Mouse (Mus musculus) lung, embryonic 15.5 days (tissue): Measurements from ENCODE around the gene Pitpna. TPM values are rescaled to one million over a fixed set of nuclear protein-coding genes. Genes with fewer than 3 reads are reported as not detected.
A peak's percentile ranks its signal among the peaks of the same experiment; 100 is the strongest.

ENCODE experiments used
- ATAC-seq: fragments of 200-750 bp; cut with Nextera tagmentation; 2 replicates; pipeline ENCODE4 v1.8.0; 2017; ENCODE audit warnings: moderate number of reproducible peaks, borderline replicate concordance; ENCODE audit not compliant: low FRiP score, low TSS enrichment; ENCODE audit errors: extremely low read depth
- H3K27ac ChIP-seq: fragments of 300-500 bp; sonication (generic); 2 replicates; pipeline ENCODE4 v1.5.1; 2015; ENCODE audit warnings: moderate library complexity, mild to moderate bottlenecking, inconsistent platforms
- H3K27me3 ChIP-seq: fragments of 300-500 bp; sonication (generic); 2 replicates; pipeline ENCODE4 v1.6.1; 2015; ENCODE audit warnings: inconsistent platforms
- H3K36me3 ChIP-seq: fragments of 300-500 bp; sonication (generic); 2 replicates; pipeline ENCODE4 v1.6.1; 2015; ENCODE audit warnings: inconsistent platforms
- H3K4me1 ChIP-seq: fragments of 300-500 bp; sonication (generic); 2 replicates; pipeline ENCODE4 v1.6.1; 2015; ENCODE audit warnings: inconsistent platforms
- H3K4me2 ChIP-seq: fragments of 300-500 bp; sonication (generic); 2 replicates; pipeline ENCODE4 v1.6.1; 2015; ENCODE audit warnings: inconsistent platforms, mild to moderate bottlenecking, moderate library complexity
- H3K4me3 ChIP-seq: fragments of 300-500 bp; sonication (generic); 2 replicates; pipeline ENCODE4 v1.5.1; 2015; ENCODE audit warnings: mild to moderate bottlenecking, inconsistent platforms
- H3K9ac ChIP-seq: fragments of 300-500 bp; sonication (generic); 2 replicates; pipeline ENCODE4 v1.6.1; 2015; ENCODE audit warnings: inconsistent platforms
- H3K9me3 ChIP-seq: fragments of 300-500 bp; sonication (generic); 2 replicates; pipeline ENCODE4 v1.6.1; 2016; ENCODE audit warnings: inconsistent platforms
- WGBS: fragments of 180-500 bp; shearing (Covaris S2); methylation state at CpG from one replicate; pipeline ENCODE4 v1.1.7; 2015; 5-methylcytosine and 5-hydroxymethylcytosine counted together
- polyA plus RNA-seq: library from polyadenylated mRNA; unstranded; fragments of >200 nt; fragmentation: Nextera tagmentation; extraction: Ambion mirVana; gene quantifications from 2 replicates; pipeline ENCODE4 v1.2.1, GENCODE M21; 2015

Gene Pitpna
- polyA plus RNA-seq, 1 experiment from 2014 or later = 76.8 TPM

DNA sequence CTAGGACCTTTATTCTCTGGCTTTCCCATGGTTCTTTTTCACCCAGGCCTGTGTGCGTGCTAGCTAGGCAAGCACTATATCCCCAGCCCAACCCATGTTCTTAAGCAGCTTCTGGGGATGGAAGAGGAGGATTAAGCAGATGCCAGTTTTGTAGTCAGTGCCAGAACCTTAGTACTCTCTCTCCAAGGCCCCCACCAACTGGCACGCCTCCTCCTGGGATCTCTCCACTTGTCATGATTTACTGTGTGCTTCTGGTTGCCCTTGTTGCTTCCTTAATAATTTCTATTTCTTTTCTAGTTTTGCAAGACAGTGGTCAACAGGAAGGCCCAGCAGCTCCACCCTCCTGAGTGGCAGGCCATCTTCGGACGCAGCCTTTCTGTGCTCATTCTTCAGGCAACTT lies 37.9 kb downstream of the Pitpna start:
- WGBS = 82% methylated on average over 4 of the region's 4 CpGs
- no peaks in the 10 kb centered on the region for H3K9me3 ChIP-seq
- no peak for ATAC-seq
- no peak overlapping the region for H3K4me2 ChIP-seq
- no peaks in the 10 kb centered on the region for H3K27me3 ChIP-seq
- H3K27ac ChIP-seq = no peak overlapping the region
- H3K36me3 ChIP-seq = peaks cover 48% of the 10 kb centered on the region
- peaks cover 25% of the 10 kb centered on the region; the same call in 1 of the 2 replicates for H3K4me1 ChIP-seq
- no peak overlapping the region for H3K9ac ChIP-seq
- H3K4me3 ChIP-seq = no peak overlapping the region

DNA sequence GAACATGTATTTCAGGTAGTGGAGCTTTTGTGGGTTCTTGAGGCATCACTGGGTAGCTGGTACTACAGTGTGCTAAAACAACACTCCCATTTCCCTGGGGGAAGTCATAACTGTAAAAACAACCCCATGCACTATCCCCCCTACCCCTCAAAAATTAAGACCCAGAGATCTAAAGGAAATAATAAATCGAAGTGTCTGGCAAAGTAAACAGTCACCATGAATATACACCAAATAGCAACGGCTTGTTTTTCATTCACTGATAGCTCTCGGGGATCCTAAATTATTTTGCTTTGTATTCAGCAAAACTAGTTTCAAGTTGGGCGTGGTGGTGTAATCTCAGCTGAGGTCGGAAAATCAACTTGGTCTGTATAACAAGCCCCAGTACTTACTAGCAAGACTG lies 42.2 kb downstream of the Pitpna start:
- Histone ChIP-seq H3K36me3 (peaks cover 30% of the 10 kb centered on the region), H3K9ac (peak overlapping the region; percentile 65), H3K9me3 (no peaks in the 10 kb centered on the region), H3K4me3 (peak overlapping the region; percentile 87), H3K27ac (no peak overlapping the region), H3K4me2 (peak overlapping the region; percentile 80), H3K27me3 (no peaks in the 10 kb centered on the region), H3K4me1 (peaks cover 21% of the 10 kb centered on the region)
- ATAC-seq = no peak
- WGBS = 5% methylated on average over 5 of the region's 5 CpGs

DNA sequence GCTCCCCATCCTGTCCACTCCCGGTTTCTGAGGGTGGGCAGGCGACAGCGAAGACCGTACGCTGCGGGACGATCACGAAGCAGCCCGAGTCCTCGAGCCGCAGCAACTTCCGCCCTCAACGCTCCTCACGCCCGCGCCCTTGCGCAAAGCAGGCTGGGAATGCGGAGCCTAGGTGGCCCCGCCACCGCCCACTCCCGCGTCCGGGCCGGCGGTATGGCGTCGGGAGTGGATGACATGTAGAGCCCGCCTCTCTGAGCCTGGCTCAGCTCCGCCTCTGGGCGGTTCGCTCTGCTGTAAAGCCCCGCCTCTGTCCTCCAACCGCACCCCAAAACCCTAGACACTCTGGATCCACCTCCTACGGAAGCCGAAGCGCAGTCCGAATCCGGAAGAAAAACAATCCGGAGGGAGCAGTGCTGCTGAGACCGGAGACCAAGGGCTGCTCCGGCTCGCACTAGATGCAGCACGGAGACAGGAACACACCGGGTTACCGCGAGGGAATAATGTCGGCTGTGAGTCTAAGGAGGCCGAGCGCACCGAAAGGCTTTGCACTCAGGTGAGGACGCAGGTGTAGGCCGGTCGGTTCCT lies 42.8 kb downstream of the Pitpna start, which contains the start of gene Inpp5k:
Inpp5k (plus strand) TSS at position 344 of the 585 bp plus-strand sequence.
- Histone ChIP-seq H3K36me3 (peaks cover 28% of the 10 kb centered on the region), H3K4me3 (peak within 1 kb of the TSS; percentile 87), H3K27me3 (no peaks in the 10 kb centered on the region), H3K9ac (peak within 1 kb of the TSS; percentile 65), H3K4me1 (peaks cover 21% of the 10 kb centered on the region), H3K4me2 (peak within 1 kb of the TSS; percentile 80), H3K27ac (peak within 1 kb of the TSS; percentile 84), H3K9me3 (no peaks in the 10 kb centered on the region)
- ATAC-seq = peak; percentile 99
- WGBS = under 1% methylated on average over 53 of the region's 53 CpGs

DNA sequence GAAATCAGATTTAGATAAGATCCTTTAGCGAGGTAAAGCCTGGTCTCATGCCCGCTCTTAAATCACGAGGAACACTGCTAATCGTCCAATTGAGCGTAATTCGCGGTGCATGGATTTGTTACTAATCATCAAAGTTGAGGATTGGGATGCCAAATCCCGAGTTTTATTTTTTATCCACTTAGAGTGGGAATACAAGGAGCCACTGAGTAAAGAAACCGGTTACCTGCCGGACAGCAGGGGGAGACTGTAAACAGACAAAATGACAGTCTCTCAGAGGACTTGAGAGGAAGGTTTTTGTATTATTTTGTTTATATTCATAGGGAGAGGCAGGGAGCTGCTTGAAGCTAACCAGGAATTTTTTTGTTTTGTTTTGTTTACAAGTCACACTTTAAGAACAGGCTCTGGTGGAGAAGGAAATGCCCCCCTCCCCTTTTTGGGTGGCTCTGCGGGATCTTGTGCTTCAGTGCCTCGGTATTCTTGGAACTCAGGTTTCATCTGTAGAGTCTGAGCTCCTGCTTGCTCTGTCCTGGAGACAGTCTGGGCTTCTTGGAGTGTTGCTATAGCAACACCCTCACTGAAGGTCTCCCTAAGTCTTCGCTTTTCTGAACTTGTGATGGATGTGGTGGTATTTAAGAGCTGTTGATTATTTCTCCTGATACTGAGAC lies 43.8 kb downstream of the Pitpna start:
- no peaks in the 10 kb centered on the region for H3K27me3 ChIP-seq
- peaks cover 21% of the 10 kb centered on the region for H3K4me1 ChIP-seq
- H3K9me3 ChIP-seq = no peaks in the 10 kb centered on the region
- peak overlapping the region; percentile 87 for H3K4me3 ChIP-seq
- peak overlapping the region; percentile 80 for H3K4me2 ChIP-seq
- peaks cover 19% of the 10 kb centered on the region for H3K36me3 ChIP-seq
- peak overlapping the region; percentile 64 for H3K9ac ChIP-seq
- peak overlapping the region; percentile 58 for H3K27ac ChIP-seq
- 5% methylated on average over 13 of the region's 13 CpGs for WGBS
- ATAC-seq = no peak

DNA sequence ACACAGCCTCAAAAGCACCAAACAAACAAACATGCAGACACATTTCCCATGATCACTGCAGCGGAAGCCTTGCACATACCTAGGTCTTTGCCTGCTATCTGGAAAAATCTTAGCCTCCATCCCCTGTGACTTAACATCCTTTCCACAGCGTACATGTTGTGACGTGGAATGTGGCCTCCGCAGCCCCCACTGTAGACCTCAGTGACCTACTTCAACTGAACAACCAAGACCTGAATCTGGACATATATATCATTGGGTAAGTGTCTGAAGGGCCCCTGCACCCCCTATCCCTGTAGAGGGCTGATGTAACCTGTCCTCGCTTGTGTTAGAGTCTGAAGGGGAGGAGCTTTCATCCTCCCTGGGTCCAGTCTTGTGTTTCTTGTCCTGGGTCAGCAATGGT lies 45.0 kb downstream of the Pitpna start:
- H3K4me1 ChIP-seq = peaks cover 21% of the 10 kb centered on the region
- no peak overlapping the region for H3K4me2 ChIP-seq
- ATAC-seq = no peak
- H3K9me3 ChIP-seq = no peaks in the 10 kb centered on the region
- no peaks in the 10 kb centered on the region for H3K27me3 ChIP-seq
- 0 out of 2 replicates have a peak, but pooled peaks cover 8% of the 10 kb centered on the region for H3K36me3 ChIP-seq
- no peak overlapping the region for H3K9ac ChIP-seq
- no peak overlapping the region for H3K4me3 ChIP-seq
- H3K27ac ChIP-seq = no peak overlapping the region
- 84% methylated on average over 5 of the region's 5 CpGs for WGBS

DNA sequence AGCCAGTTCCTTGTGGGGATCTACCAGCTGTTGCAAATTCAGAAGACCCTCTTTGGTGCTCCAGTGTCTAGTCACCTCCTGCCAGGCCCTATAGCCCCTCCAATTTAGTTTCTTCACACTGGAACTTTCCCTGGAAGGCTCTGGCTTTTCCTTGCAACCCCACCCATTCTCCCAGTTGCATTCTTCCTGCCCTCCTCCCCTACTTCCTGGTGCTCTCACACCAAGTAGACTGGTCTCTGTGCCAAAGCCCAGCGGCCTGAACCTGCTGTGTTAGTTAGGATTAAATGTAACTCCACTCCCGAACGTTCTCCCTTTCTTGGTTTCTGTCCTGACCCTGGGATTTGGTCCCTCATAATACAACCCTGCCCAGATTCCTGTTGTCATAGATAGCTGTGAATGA lies 46.9 kb downstream of the Pitpna start:
- no peaks in the 10 kb centered on the region for H3K27me3 ChIP-seq
- 63% methylated on average over 3 of the region's 3 CpGs for WGBS

DNA sequence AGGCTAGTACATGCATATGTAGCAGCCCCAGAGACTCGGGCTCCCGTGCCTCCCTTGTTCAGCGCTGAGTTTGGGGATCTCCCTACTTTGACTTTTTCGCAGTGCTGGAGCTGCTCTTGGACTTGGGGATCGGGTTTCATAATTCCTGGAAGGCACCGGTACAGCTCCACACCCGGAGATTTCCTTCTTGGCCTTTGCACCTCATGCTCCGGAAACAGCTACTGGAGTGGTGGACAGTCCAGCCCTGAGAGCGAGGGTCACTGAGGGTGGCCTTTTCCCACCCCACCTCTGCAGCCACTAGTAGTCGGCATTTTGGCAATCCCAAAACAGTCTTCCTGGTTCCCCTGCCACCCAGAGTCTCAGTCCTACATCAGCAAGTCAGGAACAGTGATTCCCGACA lies 47.4 kb downstream of the Pitpna start:
- no peak overlapping the region for H3K9ac ChIP-seq
- H3K36me3 ChIP-seq = 0 out of 2 replicates have a peak, but pooled peaks cover 5% of the 10 kb centered on the region
- 51% methylated on average over 11 of the region's 11 CpGs for WGBS
- ATAC-seq = no peak
- H3K4me3 ChIP-seq = no peak overlapping the region
- H3K27me3 ChIP-seq = no peaks in the 10 kb centered on the region
- H3K27ac ChIP-seq = no peak overlapping the region; the same call in 1 of the 2 replicates
- H3K9me3 ChIP-seq = no peaks in the 10 kb centered on the region
- H3K4me2 ChIP-seq = no peak overlapping the region
- peaks cover 13% of the 10 kb centered on the region for H3K4me1 ChIP-seq

More for the DNA sequence above, 46.9 kb downstream of the Pitpna start:
- no peak overlapping the region for H3K4me2 ChIP-seq
- no peak for ATAC-seq
- no peak overlapping the region for H3K27ac ChIP-seq
- peaks cover 18% of the 10 kb centered on the region for H3K4me1 ChIP-seq
- H3K4me3 ChIP-seq = no peak overlapping the region
- H3K9ac ChIP-seq = no peak overlapping the region
- H3K9me3 ChIP-seq = no peaks in the 10 kb centered on the region
- 0 out of 2 replicates have a peak, but pooled peaks cover 5% of the 10 kb centered on the region for H3K36me3 ChIP-seq

DNA sequence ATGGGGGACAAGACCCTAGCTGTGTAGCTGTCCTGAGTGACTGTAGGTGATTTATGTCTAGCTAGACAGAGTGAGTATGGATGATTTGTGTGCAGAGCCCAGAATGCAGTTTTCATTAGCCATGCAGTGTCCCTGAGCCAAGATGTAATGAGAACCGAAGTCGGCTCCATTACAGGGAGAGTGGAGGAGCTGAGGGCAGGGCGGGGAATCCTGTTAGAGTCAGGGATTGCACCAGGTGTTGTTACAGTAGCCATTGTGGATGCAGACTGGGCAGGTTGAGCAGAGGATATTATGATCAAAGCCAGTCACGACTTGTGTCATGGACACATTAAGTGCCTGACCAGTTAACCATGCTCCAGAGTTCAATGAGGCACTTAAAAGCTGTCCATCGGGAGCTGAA lies 55.4 kb downstream of the Pitpna start:
- H3K9me3 ChIP-seq = no peaks in the 10 kb centered on the region
- no peaks in the 10 kb centered on the region for H3K27me3 ChIP-seq
- H3K27ac ChIP-seq = no peak overlapping the region
- no peak overlapping the region for H3K4me3 ChIP-seq
- no peak overlapping the region for H3K9ac ChIP-seq
- no peak overlapping the region for H3K4me2 ChIP-seq
- H3K4me1 ChIP-seq = no peaks in the 10 kb centered on the region
- no peak for ATAC-seq
- WGBS = 74% methylated on average over 5 of the region's 5 CpGs
- no peaks in the 10 kb centered on the region for H3K36me3 ChIP-seq

DNA sequence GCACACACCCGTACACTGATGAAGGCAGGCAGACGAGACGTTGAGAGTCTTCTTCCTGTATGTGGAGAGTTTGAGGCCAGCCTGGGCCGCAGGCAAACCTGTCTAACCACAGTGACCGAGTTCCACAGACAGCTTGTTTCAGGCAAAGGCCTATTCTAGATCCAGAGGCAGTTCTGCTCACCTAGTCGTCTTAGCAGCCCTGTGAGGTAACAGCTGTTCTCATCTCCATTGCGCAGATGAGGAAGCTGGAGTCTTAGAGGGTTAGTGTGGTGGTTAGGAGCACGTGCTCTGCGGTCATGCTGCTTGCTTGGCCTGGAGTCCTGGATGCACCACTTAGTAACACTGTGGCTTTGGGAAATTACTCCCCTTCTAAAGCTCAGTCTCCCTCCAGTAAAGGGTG lies 56.8 kb downstream of the Pitpna start:
- no peak for ATAC-seq
- WGBS = 65% methylated on average over 9 of the region's 9 CpGs

DNA sequence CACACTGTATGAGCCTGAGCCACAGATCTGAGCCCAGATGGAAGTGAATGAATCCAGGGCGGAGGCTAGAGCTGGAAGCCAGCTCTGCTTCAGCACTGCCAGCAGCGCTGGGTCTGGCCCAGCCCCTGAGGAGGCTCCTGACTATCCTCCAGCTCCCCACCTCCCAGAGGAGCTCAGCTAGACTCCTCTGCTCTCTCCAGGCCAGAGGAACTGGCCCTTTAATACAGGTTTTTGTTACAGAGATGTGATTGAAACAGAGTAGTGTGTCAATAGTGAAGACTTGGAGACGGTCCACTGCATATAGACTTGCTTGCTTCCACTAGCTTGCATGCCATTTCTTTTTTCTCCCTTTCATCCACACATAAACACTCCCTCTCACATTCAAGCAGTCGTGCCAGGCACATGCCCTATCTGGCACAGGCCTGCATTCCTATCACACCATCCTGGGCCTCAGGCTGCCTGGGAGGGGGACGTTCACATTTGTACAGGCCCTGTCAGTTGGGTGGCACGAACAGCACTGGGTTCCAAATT lies 59.8 kb downstream of the Pitpna start:
- no peak overlapping the region for H3K4me2 ChIP-seq
- peak overlapping the region; percentile 23 for H3K27ac ChIP-seq

More for the DNA sequence above, 56.8 kb downstream of the Pitpna start:
- H3K4me1 ChIP-seq = peaks cover 9% of the 10 kb centered on the region; the same call in 1 of the 2 replicates
- no peak overlapping the region for H3K27ac ChIP-seq
- H3K4me3 ChIP-seq = no peak overlapping the region
- no peaks in the 10 kb centered on the region for H3K36me3 ChIP-seq
- H3K27me3 ChIP-seq = no peaks in the 10 kb centered on the region
- no peak overlapping the region for H3K9ac ChIP-seq
- H3K9me3 ChIP-seq = no peaks in the 10 kb centered on the region
- H3K4me2 ChIP-seq = no peak overlapping the region

DNA sequence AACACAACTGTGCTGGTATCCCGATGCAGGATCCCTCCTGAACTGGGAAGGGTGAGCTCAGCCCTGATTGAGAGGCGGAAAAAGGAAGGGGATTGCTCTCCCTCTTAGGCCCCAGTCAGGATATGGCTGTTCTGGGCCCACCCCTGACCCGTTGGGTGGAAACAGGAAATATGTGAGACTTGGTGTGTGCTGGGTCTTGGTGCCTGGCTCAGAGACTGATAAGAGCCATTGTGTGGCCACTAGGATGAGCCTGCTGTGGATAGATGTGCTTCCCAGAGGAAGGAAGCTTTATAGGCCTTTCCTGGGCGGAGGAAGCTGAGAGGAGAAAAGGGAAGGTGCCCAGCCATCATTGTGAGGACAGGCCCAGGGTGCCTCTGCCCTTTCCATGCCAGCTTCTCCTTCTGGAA lies 61.3 kb downstream of the Pitpna start:
- ATAC-seq = no peak
- no peak overlapping the region for H3K4me2 ChIP-seq
- no peaks in the 10 kb centered on the region for H3K27me3 ChIP-seq
- no peak overlapping the region for H3K4me3 ChIP-seq
- 58% methylated on average over 4 of the region's 4 CpGs for WGBS
- H3K36me3 ChIP-seq = no peaks in the 10 kb centered on the region
- H3K9ac ChIP-seq = no peak overlapping the region
- H3K27ac ChIP-seq = peak overlapping the region; percentile 77
- peaks cover 41% of the 10 kb centered on the region for H3K4me1 ChIP-seq
- H3K9me3 ChIP-seq = no peaks in the 10 kb centered on the region

More for the DNA sequence above, 59.8 kb downstream of the Pitpna start:
- Histone ChIP-seq H3K9me3 (no peaks in the 10 kb centered on the region), H3K9ac (no peak overlapping the region), H3K36me3 (no peaks in the 10 kb centered on the region), H3K27me3 (no peaks in the 10 kb centered on the region), H3K4me3 (no peak overlapping the region), H3K4me1 (peaks cover 29% of the 10 kb centered on the region)
- ATAC-seq = no peak
- WGBS = 55% methylated on average over 6 of the region's 6 CpGs

DNA sequence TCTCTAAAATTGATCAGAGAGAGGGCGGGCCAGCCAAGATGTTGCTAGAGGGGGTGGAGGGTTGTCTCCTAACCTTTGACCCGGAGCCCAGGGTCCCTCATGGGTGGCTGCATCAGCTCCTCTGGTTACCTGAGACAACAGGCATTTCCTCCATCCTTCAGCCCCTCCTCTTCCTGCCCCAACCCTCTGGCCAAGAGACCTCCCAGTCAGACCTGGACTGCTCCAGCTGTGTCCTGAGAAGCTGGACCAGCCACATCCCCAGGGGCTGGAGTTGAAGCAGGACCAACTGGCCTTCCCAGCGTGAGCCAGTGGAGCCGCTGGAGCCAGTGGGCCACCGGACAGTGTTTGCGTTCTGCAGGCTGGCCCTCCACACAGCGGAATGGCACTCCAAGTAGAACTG lies 62.4 kb downstream of the Pitpna start, which contains the start of gene Myo1c:
Myo1c (plus strand) TSS at position 194 of the 400 bp plus-strand sequence.
- Histone ChIP-seq H3K36me3 (no peaks in the 10 kb centered on the region), H3K4me1 (peaks cover 52% of the 10 kb centered on the region), H3K4me3 (peak within 1 kb of the TSS; percentile 77), H3K4me2 (peak within 1 kb of the TSS; percentile 90), H3K9me3 (no peaks in the 10 kb centered on the region), H3K27me3 (no peaks in the 10 kb centered on the region), H3K27ac (peak within 1 kb of the TSS; percentile 98), H3K9ac (peak within 1 kb of the TSS; percentile 81)
- ATAC-seq = no peak
- WGBS = 69% methylated on average over 7 of the region's 7 CpGs
